Mouse (Mus musculus) forebrain, embryonic 14.5 days (tissue): ENCODE measurements around the gene Vps13d. TPM values are rescaled to one million over a fixed set of nuclear protein-coding genes. Genes with fewer than 3 reads are reported as not detected.
A peak's percentile ranks its signal among the peaks of the same experiment; 100 is the strongest.

Source experiments
- ATAC-seq: fragments of 200-750 bp; cut with Nextera tagmentation; 2 replicates; pipeline ENCODE4 v1.8.0; 2017; ENCODE audit warnings: mild to moderate bottlenecking, moderate library complexity
- DNase-seq: peaks from one replicate; pipeline ENCODE4 v3.0.0-alpha.2; 2015; ENCODE audit warnings: low spot score
- H3K27ac ChIP-seq: fragments of 300-500 bp; sonication (generic); 2 replicates; pipeline ENCODE4 v1.5.1; 2014; ENCODE audit warnings: low read depth, mild to moderate bottlenecking, control low read depth, low read length, moderate library complexity
- H3K27me3 ChIP-seq: fragments of 300-500 bp; sonication (generic); replicated peaks from 2 replicates; pipeline ENCODE4 v1.6.1; 2014; ENCODE audit warnings: low read length, control low read depth, mixed read lengths; ENCODE audit not compliant: control insufficient read depth, insufficient read depth
- H3K36me3 ChIP-seq: fragments of 300-500 bp; sonication (generic); 2 replicates; pipeline ENCODE4 v1.6.1; 2014; ENCODE audit warnings: low read length, control low read depth; ENCODE audit not compliant: control insufficient read depth, insufficient read depth
- H3K4me1 ChIP-seq: fragments of 300-500 bp; sonication (generic); 2 replicates; pipeline ENCODE4 v1.6.1; 2014; ENCODE audit warnings: antibody characterized with exemption, low read length, control low read depth; ENCODE audit not compliant: control insufficient read depth, insufficient read depth
- H3K4me2 ChIP-seq: fragments of 300-500 bp; sonication (generic); 2 replicates; pipeline ENCODE4 v1.6.1; 2014; ENCODE audit warnings: mild to moderate bottlenecking, control low read depth, low read length
- H3K4me3 ChIP-seq: fragments of 300-500 bp; sonication (generic); 2 replicates; pipeline ENCODE4 v1.5.1; 2014; ENCODE audit warnings: low read depth, low read length, control low read depth
- H3K9ac ChIP-seq: fragments of 300-500 bp; sonication (generic); 2 replicates; pipeline ENCODE4 v1.6.1; 2014; ENCODE audit warnings: mild to moderate bottlenecking, low read length, control low read depth, moderate library complexity
- H3K9me3 ChIP-seq: fragments of 300-500 bp; sonication (generic); replicated peaks from 2 replicates; pipeline ENCODE4 v1.6.1; 2016; ENCODE audit warnings: low read length, control low read depth, mixed read lengths; ENCODE audit not compliant: control insufficient read depth
- WGBS: fragments of 180-500 bp; shearing (Covaris S2); extraction: QIAGEN DNeasy Blood & Tissue Kit; methylation state at CpG from one replicate; pipeline ENCODE4 v1.1.7; 2014; 5-methylcytosine and 5-hydroxymethylcytosine counted together
- polyA plus RNA-seq: library from polyadenylated mRNA; unstranded; fragments of >200 nt; fragmentation: Nextera tagmentation; extraction: Ambion mirVana; gene quantifications from 2 replicates; pipeline ENCODE4 v1.2.1, GENCODE M21; 2014

Vps13d gene
- 9.0 and 11.6 TPM in 2 replicates for polyA plus RNA-seq

GRCm38 (mm10) chr4:145194559-145195162, at the start of gene Vps13d:
TSS of gene Vps13d (minus strand) at chr4:145195005.
- H3K4me3 ChIP-seq, result peak within 1 kb of the TSS; percentile 88
- DNase-seq, result peak; percentile 97
- WGBS, result under 1% methylated on average over 45 of the region's 53 CpGs

GRCm38 (mm10) chr4:145242719-145243350, 48.0 kb upstream of the Vps13d start:
- Histone ChIP-seq H3K27me3 (peaks cover 5% of the 10 kb centered on the region; the same call in 1 of the 2 replicates), H3K4me2 (no peak overlapping the region), H3K27ac (no peak overlapping the region), H3K4me1 (0 out of 2 replicates have a peak, but pooled peaks cover 2% of the 10 kb centered on the region), H3K9ac (no peak overlapping the region), H3K4me3 (no peak overlapping the region), H3K9me3 (no peaks in the 10 kb centered on the region), H3K36me3 (no peaks in the 10 kb centered on the region)
- ATAC-seq (no peak), DNase-seq (no peak)
- whole genome bisulfite sequencing, result 64% methylated on average over 1 of the region's 1 CpGs

More at GRCm38 (mm10) chr4:145194559-145195162, at the start of gene Vps13d:
- ATAC-seq, result peak; percentile 95
- Histone ChIP-seq H3K9ac (peak within 1 kb of the TSS; percentile 88), H3K4me1 (peaks cover 7% of the 10 kb centered on the region; the same call in 1 of the 2 replicates), H3K27ac (peak within 1 kb of the TSS; percentile 33; the same call in 1 of the 2 replicates), H3K27me3 (no peaks in the 10 kb centered on the region), H3K36me3 (peaks cover 8% of the 10 kb centered on the region; the same call in 1 of the 2 replicates), H3K4me2 (peak within 1 kb of the TSS; percentile 84), H3K9me3 (no peaks in the 10 kb centered on the region)

GRCm38 (mm10) chr4:145240723-145241231, 46.0 kb upstream of the Vps13d start:
- H3K4me2 ChIP-seq, result no peak overlapping the region
- DNase-seq (no peak), ATAC-seq (no peak)
- H3K27ac ChIP-seq, result no peak overlapping the region
- H3K9me3 ChIP-seq, result no peaks in the 10 kb centered on the region
- no peaks in the 10 kb centered on the region for H3K27me3 ChIP-seq
- no peak overlapping the region for H3K9ac ChIP-seq
- H3K4me1 ChIP-seq, result no peaks in the 10 kb centered on the region
- 83% methylated on average over 4 of the region's 4 CpGs for WGBS
- no peak overlapping the region for H3K4me3 ChIP-seq
- no peaks in the 10 kb centered on the region for H3K36me3 ChIP-seq

GRCm38 (mm10) chr4:145239049-145239830, 44.4 kb upstream of the Vps13d start:
- Histone ChIP-seq H3K36me3 (no peaks in the 10 kb centered on the region), H3K4me3 (no peak overlapping the region), H3K9me3 (no peaks in the 10 kb centered on the region), H3K27ac (no peak overlapping the region), H3K4me2 (no peak overlapping the region), H3K4me1 (no peaks in the 10 kb centered on the region), H3K9ac (no peak overlapping the region), H3K27me3 (no peaks in the 10 kb centered on the region)
- ATAC-seq, result no peak
- 65% methylated on average over 4 of the region's 4 CpGs for WGBS
- DNase-seq, result peak; percentile 10

GRCm38 (mm10) chr4:145236027-145236426, 41.2 kb upstream of the Vps13d start:
- Histone ChIP-seq H3K36me3 (no peaks in the 10 kb centered on the region), H3K9ac (no peak overlapping the region), H3K4me3 (no peak overlapping the region), H3K27ac (no peak overlapping the region), H3K9me3 (no peaks in the 10 kb centered on the region), H3K4me2 (no peak overlapping the region), H3K4me1 (no peaks in the 10 kb centered on the region), H3K27me3 (no peaks in the 10 kb centered on the region)
- 93% methylated on average over 7 of the region's 7 CpGs for WGBS
- ATAC-seq (no peak), DNase-seq (no peak)

GRCm38 (mm10) chr4:145233487-145234228, 38.9 kb upstream of the Vps13d start:
- Histone ChIP-seq H3K9me3 (no peaks in the 10 kb centered on the region), H3K27ac (no peak overlapping the region), H3K9ac (no peak overlapping the region), H3K4me2 (no peak overlapping the region), H3K36me3 (no peaks in the 10 kb centered on the region), H3K27me3 (no peaks in the 10 kb centered on the region), H3K4me1 (no peaks in the 10 kb centered on the region), H3K4me3 (no peak overlapping the region)
- DNase-seq (no peak), ATAC-seq (no peak)
- 26% methylated on average over 3 of the region's 3 CpGs for WGBS

- ATAC-seq, result no peak
- no peaks in the 10 kb centered on the region for H3K9me3 ChIP-seq
- no peaks in the 10 kb centered on the region for H3K36me3 ChIP-seq
- H3K4me1 ChIP-seq, result no peaks in the 10 kb centered on the region
- H3K9ac ChIP-seq, result no peak overlapping the region
- no peak for DNase-seq
- H3K27me3 ChIP-seq, result no peaks in the 10 kb centered on the region
- no peak overlapping the region for H3K27ac ChIP-seq
- no peak overlapping the region for H3K4me2 ChIP-seq
- no peak overlapping the region for H3K4me3 ChIP-seq
- WGBS, result 88% methylated on average over 5 of the region's 5 CpGs
Observed at GRCm38 (mm10) chr4:145231732-145232131, 36.9 kb upstream of the Vps13d start.

- WGBS, result 90% methylated on average over 2 of the region's 2 CpGs
- no peaks in the 10 kb centered on the region for H3K27me3 ChIP-seq
- no peak overlapping the region for H3K4me2 ChIP-seq
- H3K9me3 ChIP-seq, result no peaks in the 10 kb centered on the region
- no peak overlapping the region for H3K4me3 ChIP-seq
- DNase-seq, result no peak
- H3K36me3 ChIP-seq, result no peaks in the 10 kb centered on the region
- H3K27ac ChIP-seq, result no peak overlapping the region
- H3K9ac ChIP-seq, result no peak overlapping the region
- no peak for ATAC-seq
- H3K4me1 ChIP-seq, result no peaks in the 10 kb centered on the region
Observed at GRCm38 (mm10) chr4:145230647-145231046, 35.8 kb upstream of the Vps13d start.
